Mouse (Mus musculus) erythroblast, embryonic 14.5 days (primary cell): ENCODE measurements around the gene Abhd17a.

Experiments
- GATA1 ChIP-seq: IDR thresholded peaks from 2 replicates; pipeline ENCODE4 v1.6.1; 2012; ENCODE audit warnings: low read length, inconsistent platforms, mixed read lengths
- TAL1 ChIP-seq: IDR thresholded peaks from 3 replicates; pipeline ENCODE4 v1.6.1; 2012; ENCODE audit warnings: low read length, inconsistent platforms, mixed read lengths

GRCm38 (mm10) chr10:80539493-80539892 lies 50.6 kb downstream of the Abhd17a start:
- no peak for TF ChIP-seq GATA1
- no peak for TF ChIP-seq TAL1
